Mouse (Mus musculus) CD8-positive naive resting alpha-beta T cell, adult 2 months (primary cell): ENCODE measurements at regions not wholly inside any gene's neighbourhood (a gene's known extent, or its start where the extent isn't known, plus 50 kb on each side); places are given as distances from the start of the nearest gene placed in this dataset.

Experiments
- DNase-seq, 2 experiments: peaks; one replicate each; pipeline ENCODE4 v3.0.0; 2022; ENCODE audit warnings: low read depth in 2 of 2, low spot score in 2 of 2

GRCm38 (mm10) chr13:31326269-31326851, 229.6 kb upstream of the Foxq1 start:
- DNase-seq = no peak

- DNase-seq = no peak
Observed at GRCm38 (mm10) chr13:31327511-31327951, 228.4 kb upstream of the Foxq1 start.

- DNase-seq = no peak
Observed at GRCm38 (mm10) chr13:31328756-31329155, 227.2 kb upstream of the Foxq1 start.

- DNase-seq = no peak
Observed at GRCm38 (mm10) chr13:31330731-31331130, 225.2 kb upstream of the Foxq1 start.

- no peak for DNase-seq
Observed at GRCm38 (mm10) chr13:31334981-31335380, 221.0 kb upstream of the Foxq1 start.

GRCm38 (mm10) chr13:31337631-31338030, 218.3 kb upstream of the Foxq1 start:
- no peak for DNase-seq

- no peak for DNase-seq
Observed at GRCm38 (mm10) chr13:31339386-31339785, 216.5 kb upstream of the Foxq1 start.

DNA sequence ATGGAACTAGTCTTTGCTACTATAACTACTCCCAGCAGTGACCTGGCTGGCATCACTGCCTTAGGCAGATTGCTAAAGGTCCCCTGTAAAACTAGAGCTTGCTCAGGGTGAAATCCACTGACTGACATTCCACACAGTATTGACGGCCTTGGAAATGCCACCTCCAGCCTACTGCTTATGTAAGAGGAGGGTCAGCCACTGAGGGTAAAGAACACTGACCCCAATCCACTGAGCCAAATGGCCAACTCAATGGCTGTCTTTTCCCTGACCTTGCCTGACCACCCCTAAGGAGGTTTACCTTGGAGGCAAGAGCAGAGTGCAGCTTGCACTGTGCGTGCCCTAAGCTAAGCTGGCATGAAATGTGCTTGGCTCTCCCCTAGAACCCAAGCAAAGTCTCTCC, 216.0 kb upstream of the Foxq1 start:
- DNase-seq = no peak

DNA sequence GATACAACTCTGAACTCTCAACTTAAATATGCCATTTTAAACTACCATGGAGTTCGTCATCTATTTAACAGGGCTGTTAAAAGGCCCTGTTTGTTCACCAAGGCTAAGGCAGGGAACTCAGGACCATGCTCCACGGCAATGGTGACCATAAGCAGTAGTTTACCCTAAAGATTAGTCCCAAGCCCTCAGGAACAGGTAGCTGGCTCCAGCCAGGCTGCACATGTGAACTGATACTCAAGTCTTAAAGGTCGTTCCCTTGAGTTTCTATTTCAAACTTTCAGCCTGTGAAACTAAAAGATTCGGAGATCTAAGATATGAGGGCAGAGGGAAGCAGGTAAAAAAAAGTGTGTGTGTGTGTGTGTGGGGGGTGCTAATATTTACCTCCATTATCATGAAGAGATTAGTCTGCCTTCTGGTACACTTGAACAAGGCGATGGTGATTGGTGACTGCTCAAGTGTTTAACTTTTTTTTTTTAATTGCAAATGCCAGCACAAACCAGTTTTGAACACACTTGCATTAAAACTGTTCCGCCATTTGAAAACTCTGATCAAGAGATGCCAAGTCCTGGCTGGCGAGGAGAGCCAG, 215.5 kb upstream of the Foxq1 start:
- no peak for DNase-seq

DNA sequence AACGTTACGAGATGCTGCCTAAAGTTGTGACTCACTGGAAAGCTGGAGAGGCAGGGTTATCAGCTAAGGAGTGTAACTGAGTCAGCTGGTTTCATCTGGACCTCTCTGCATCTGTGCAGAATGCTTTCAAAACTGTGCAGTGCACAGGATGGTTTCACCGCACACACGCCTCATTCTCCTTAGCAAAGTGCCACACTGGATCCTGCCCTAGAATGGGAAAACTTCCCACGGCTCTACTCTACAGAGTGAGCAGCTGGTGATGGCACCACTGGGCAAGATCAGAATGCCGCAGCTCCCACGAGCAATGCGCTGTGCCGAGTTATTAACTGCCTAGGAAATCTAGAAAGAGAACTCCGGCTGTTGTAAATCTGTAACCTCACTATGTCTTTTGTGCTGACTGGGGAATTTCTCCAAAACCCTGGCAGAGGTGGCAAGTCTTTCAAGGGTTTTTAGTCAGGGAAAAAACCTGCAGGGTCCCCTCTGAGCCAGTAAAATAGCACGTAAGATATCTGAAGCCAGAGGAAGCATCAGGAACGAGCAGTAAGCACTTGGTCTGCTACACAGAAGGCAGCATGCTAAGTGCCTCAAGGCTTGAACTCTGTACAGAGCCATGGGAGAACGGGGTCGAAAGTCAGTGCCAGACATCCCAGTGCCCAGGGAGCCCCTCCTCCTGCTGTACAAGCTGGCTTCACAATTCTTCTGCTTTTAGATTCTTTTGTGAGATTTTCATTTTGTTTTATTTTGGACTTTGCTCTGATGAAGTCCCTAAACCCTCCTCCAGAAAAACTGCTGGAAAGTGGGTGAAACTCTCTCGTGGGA, 214.4 kb upstream of the Foxq1 start:
- DNase-seq = no peak

- no peak for DNase-seq
Observed at GRCm38 (mm10) chr13:31346205-31346604, 209.7 kb upstream of the Foxq1 start.

GRCm38 (mm10) chr13:31347000-31347399, 208.9 kb upstream of the Foxq1 start:
- no peak for DNase-seq

GRCm38 (mm10) chr13:31349671-31350070, 206.3 kb upstream of the Foxq1 start:
- no peak for DNase-seq

DNA sequence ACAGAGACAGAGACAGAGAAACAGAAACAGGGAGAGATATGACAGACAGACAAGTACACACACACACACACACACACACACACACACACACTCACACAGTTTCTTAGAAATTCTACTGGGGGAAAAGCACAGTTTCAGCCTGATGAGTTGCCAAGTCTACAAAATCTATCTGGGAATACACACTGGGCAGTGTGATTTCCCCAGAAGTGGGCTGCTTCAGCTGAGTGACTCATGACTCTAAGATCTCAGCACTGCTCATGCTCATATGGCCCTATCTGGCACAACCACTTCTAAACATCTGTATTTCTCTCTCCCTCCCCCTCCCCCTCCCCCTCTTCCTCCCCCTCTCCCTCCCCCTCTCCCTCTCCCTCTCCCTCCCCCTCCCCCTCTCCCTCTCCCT, 204.5 kb upstream of the Foxq1 start:
- DNase-seq = no peak

DNA sequence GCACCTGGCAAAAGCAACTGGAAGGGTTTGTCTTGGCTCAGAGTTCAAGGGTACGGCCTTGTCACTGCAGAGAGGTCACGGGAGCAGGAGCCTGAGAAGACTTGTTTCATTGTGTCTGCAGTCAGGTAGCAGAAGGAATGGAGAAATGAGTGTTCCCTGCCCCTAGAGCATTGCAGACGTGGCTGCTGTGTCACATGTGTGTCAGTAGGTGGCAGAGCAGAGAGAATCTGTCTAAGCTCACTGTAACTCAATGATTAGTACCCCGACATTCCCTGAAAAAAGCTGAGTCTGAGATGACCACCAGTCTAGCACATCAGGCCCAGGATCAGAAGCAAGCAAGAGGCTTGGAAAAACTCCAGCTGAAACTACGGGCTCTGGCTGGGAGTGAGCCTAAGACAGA, 203.1 kb upstream of the Foxq1 start:
- no peak for DNase-seq

DNA sequence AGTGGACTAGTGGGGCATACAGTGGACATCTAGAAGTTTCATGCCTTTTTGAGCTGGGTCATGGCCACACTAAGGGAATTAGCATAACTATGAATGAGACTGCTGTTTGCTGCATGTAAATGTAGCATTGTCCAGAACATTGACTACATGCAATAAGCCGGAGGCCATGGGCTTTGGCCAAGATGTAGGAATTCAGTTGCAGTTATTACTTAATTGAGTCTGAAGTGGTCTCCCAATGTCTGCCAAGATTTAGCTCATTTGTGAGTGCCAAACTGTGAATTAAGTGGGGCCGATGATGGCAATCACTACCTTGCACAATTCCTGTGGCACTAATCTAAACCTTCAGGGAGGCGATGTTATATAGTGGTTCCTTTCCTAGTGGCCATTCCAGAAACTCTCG, 196.6 kb upstream of the Foxq1 start:
- no peak for DNase-seq

- DNase-seq = no peak
Observed at GRCm38 (mm10) chr13:31362386-31362785, 193.5 kb upstream of the Foxq1 start.

DNA sequence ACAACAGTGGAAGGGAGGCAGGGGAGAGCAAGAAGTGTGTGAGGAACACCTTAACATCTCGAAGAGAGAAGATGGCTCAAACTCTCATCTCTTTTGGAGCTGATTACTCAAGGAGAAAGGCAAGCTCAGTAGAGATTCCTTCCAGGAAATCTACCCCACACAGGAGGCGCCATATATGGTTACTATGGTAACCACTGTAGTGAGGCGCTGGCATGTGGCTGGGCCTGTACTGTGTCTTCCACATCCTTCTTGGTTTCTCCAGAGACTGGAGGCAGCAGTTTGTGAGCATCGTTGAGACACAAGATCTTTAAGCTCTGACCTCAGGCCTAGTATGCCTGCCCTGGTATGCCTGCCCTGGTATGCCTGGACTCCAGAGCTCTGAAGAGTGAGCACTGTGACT, 191.6 kb upstream of the Foxq1 start:
- no peak for DNase-seq

DNA sequence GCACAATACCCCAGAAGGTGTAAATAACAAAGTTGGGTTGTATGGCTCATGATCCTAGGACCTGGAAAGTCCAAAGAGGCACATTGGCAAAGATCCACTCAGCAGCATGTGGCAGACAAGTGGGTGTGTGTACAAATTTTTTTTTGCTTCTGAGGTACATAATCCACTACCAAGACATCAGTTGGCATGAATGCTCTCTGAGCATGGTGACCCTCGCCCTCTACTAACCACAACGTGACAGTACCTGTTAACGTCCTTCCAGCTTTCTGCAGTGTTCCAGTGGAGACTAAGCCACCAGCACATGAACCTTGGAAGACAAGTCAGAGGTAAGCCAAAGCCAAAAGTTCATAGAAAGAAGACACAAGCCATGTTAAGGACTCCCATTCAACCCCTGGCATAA, 188.7 kb upstream of the Foxq1 start:
- DNase-seq = no peak

GRCm38 (mm10) chr13:31369182-31369581, 186.8 kb upstream of the Foxq1 start:
- DNase-seq = no peak

DNA sequence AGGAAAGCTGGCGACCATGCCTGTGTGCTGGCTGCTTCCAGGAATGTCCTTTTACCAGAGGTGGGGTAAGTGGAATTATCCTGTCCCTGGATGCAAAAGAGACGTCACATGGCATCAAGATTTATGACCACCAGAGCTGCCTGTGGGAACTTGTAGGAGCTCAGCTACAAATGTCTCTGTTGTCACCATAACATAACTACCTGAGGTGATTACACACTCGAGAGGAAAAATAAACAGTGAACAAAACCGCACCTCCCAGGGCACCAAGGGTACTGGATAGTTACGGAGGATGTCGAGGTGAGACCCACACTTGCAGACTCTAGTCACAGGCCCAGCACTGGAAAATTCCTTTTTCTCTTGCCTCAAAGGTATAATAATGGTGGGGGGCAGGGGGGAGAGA, 185.1 kb upstream of the Foxq1 start:
- no peak for DNase-seq

- DNase-seq = no peak
Observed at GRCm38 (mm10) chr13:31374006-31374405, 181.9 kb upstream of the Foxq1 start.
